Mouse (Mus musculus) liver, adult 2 months (tissue): ENCODE results near the gene Acap1.

Experiments used
- CTCF ChIP-seq: fragments of 200-500 bp; IDR thresholded peaks from 2 replicates; pipeline ENCODE4 v1.5.1; 2011; ENCODE audit warnings: low read depth, low read length, control low read depth
- POLR2A ChIP-seq: fragments of 200-500 bp; IDR thresholded peaks from 2 replicates; pipeline ENCODE4 v1.6.1; 2011; ENCODE audit warnings: low read length, control low read depth; ENCODE audit not compliant: insufficient read depth; ENCODE audit errors: extremely low read depth

- TF ChIP-seq CTCF (no peak), POLR2A (no peak)
Measured at GRCm38 (mm10) chr11:69878952-69879351, 16.4 kb downstream of the Acap1 start.
